Mouse (Mus musculus) naive thymus-derived CD4-positive, alpha-beta T cell, adult 2 months (primary cell): ENCODE data around the gene Junb.

Experiments
- DNase-seq: peaks from one replicate; pipeline ENCODE4 v3.0.0-alpha.2; 2011; ENCODE audit warnings: low read depth

Junb gene

GRCm38 (mm10) chr8:84987903-84988302 lies 9.4 kb upstream of the Junb start:
- no peak for DNase-seq

DNA sequence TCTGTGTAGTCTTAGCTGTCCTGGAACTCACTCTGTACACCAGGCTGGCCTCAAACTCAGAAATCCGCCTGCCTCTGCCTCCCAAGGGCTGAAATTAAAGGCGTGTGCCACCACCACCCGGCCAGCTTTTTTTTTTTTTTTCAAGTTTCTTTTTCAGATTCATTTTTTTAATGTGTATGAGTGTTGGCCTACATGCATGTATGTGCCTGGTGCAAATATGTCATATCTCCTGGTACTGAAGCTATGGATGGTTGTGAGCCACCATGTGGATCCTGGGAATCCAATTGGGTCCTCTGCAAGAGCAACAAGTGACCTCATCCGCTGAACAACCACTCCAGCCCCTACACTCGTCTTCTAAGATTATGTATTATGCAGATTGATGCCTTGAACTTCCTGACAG lies 8.9 kb upstream of the Junb start:
- DNase-seq, result no peak

DNA sequence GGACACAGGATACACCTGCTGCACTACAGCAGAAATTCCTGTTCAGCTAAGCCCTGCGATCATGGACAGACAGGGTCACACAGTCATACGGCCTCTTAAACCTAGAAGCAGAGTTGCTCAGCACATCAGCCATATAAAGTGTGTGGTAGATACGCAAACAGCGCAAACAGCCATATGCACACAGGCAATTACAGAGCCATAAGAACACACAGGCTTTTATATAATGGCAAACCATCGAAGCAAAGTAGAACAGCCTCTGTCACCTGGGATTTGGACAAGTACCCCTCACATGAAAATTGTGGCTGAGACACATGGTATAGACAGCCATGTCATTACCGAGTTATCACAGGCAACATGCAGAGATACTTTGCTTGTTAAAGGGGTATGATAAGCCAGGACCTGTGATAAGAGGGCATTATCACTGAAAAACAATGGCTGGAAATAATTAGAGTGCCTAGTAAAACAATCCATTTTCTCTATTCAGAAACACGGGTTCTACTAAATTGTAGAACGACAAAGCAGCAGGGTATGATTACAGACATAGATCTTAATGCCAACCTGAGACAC lies 7.9 kb upstream of the Junb start:
- DNase-seq, result no peak

GRCm38 (mm10) chr8:84985684-84986378 lies 7.3 kb upstream of the Junb start:
- DNase-seq, result peak; percentile 97

DNA sequence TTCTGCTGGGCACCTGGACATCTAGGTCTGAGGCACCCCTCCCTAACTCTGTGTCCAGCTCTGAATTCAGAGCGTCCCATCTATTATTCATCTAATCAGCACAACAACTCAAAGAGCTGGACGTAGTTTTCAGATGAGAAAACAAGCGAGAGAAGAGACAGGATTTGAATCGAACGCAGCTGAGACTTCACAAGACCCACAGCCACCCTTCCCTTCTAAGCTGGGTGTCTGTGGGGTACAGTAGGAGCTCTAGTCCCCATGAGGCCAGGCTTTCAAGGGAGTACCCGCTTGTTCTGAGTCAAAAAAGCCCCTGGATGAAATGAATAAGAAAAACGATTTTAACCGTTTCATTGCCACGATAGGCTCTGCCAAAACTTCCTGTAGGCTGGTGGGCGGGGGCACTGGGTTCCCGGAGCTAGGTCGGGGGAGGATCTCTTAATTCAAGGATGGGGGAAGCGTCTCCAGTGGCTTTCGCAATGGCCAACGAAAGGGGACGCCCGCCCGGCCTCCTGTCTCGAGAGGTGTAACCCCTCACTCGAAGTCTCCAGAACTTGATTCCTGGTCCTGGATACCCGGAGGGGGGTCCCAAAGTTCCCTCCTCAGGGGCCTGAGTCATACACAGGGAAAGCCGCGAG lies 6.6 kb upstream of the Junb start:
- peak; percentile 71 for DNase-seq

GRCm38 (mm10) chr8:84984294-84985048 lies 6.0 kb upstream of the Junb start:
- DNase-seq, result peak; percentile 29

GRCm38 (mm10) chr8:84982499-84983011 lies 4.0 kb upstream of the Junb start:
- peak; percentile 45 for DNase-seq

DNA sequence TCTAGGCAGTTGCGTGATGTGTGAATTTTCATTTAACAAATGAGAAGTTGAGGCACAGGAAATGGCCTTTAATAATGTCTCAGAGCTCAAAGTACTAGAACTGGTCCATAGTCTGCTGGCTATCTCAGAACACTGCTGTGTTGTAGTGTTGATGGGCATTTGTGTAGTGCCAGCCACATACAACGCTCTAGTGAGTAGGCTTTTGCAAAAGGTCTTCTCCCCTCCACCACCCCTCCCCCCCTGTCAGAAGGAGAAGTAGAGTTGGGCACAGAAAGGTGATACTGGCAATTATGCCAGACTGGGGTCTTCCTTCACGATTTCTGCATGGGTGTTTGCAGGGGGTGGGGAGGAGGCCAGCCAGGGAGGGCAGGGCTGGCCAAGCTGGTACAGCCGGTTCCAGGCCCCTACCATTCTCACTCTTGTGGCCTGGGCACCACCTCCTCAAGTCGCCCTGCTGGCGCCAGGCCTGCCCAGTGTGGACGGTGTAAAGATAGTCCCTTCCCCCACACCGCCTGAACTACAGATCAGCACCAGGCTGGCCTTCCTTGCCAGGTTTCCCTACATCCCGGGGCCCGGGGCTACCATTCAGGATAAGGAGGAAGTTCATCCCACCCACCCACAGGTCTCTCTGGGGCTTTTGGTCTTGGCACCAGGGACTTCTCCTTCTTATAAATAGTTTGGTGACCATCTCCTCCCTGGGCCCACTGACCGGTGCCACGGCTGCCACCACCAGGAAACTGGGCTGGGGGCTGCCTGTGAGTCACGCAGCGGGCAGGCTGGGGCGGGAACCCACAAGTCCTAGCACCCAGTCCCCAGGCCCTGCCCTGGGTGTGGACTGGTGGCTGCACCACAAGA lies 3.4 kb upstream of the Junb start:
- no peak for DNase-seq

- DNase-seq, result peak; percentile 62
These were observed 2.3 kb upstream of the Junb start for GRCm38 (mm10) chr8:84980622-84981358.

DNA sequence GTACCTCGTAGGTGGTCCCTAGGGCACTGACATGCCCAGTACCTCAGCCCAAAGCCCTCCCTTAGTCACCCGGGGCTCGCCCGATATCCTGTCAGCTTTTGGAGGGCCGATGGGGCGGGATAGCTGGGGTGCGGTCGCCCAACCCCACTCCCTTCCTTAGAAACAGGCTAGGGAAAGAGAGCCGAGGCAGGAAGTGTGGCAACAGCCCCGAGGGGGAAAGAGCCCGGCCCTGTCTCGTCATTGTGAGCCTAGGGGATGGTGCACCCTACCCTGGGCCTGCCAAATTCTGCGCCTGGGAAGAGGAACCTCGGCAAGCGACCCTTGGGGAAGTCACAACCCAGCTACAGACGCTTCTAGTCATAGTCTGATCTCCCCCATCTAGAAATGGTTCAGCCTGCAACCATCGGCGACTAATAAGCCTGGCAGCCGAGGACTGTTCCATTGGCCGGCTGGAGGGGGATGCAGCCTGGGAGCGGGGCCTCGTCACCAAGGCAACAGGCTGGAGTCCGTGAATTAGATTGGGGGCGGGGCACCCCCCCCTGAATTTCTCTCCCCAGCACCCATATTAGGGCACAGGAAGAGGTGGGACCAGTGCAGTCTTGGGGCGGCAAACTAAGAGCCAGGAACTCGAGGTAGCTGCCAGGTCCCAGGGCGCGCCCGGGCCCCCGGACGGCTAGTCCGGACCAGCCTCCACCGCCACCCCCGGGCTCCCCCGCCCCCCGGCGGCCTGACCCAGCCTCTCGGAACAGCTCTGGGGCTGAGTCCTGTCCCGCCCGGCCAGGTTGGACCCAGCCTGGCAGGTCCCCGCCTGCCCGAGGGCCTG lies 1.3 kb upstream of the Junb start:
- peak; percentile 95 for DNase-seq

GRCm38 (mm10) chr8:84977435-84978247 lies 877 bp downstream of the Junb start:
- peak; percentile 87 for DNase-seq

DNA sequence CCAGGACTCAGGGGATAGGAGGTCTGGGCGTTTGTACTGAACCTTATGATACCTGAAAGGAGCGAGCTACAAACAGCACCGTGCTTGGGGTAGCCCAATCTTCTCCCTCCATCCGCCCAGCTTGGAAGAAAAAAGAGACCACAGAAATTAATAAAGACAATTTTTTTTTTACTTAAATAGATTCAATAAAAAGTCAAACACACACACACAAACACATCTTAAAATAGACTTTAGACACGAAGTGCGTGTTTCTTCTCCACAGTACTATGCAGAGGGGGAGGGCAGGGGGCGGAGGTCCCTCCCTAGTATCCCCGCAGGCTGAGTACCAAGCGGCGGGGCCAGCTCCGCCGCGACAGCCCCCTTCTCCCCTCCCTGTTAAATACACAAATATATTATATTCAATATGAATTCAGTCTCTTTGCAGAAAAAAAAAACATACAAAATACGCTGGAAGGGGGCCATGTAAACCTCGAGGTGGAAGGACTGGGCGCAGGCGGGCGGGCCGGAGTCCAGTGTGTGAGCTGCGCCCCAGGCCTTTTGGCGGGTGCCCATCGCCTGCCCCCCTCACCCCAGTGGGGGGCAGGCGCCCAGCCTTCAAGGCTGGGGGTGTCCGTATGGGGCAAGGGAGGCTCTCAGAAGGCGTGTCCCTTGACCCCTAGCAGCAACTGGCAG lies 1.6 kb downstream of the Junb start:
- DNase-seq, result no peak

- DNase-seq, result peak; percentile 97
These were observed 2.3 kb downstream of the Junb start for GRCm38 (mm10) chr8:84976031-84976762.

DNA sequence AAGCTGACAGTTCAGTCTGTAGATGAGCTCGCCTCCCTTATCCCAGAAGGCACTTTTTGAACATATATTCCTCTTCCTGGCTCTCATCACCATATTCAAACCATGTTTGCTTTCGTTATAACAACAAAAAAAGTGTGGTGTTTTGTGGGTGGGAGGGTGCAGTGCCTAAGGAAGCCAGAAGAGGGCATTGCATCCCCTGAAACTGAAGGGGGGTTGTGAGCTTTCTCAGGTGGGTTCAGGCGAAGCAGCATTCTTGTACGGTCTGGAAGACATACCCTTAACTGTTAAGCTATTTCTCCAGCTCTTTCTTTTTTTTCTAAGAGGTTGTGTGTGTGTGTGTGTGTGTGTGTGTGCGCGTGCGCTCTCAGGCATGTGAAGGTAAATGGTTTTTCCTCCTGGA lies 3.1 kb downstream of the Junb start:
- peak; percentile 90 for DNase-seq

DNA sequence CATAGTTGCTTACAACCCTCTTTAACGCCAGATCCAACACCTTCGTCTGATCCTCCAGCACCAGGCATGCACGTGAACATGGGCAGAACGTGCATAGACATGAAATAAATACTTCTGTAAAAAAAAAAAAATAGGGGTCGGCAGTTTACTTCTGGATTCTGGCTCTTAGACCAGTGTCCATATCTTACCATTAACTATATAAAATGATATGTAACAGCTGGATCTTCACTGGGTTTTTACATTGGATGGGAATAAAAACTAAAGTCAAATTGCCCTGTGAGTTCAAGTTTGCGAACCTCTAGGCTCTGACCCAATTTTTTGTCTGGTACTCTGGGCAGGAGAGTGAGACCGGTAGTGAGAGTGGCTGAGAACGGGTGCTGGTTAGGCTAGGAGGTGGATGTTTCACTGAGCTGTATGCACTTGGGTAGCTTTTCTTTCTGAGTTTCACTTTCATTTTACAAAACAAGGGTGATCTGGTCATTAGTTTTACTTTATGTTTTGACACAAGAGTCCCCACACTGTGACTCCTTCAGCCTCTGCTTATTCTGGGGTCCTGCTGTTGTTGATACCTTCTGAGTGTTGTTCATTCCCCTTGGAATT lies 3.9 kb downstream of the Junb start:
- DNase-seq, result peak; percentile 62

GRCm38 (mm10) chr8:84973803-84974542 lies 4.5 kb downstream of the Junb start:
- peak; percentile 78 for DNase-seq

DNA sequence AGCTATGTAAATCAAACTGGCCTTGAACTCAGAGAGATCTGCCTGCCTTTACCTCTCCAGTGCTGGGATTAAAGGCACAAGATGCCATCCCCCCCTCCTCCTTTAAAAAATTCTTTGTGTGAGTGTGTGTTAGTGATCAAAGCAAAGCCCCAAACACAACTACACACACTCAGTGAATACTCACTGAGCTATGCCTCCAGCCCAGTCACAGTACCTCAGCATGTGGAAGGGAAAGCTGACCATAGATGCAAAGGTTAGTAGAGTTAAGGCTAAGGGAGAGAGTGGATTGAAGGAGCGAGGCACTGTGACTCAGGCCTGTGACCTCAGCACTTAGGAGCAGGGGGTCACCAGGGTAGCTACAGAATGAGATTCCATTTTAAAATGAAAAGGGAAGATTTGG lies 5.4 kb downstream of the Junb start:
- no peak for DNase-seq
